Mouse (Mus musculus): ENCODE data around the gene Enpp5.

DNA sequence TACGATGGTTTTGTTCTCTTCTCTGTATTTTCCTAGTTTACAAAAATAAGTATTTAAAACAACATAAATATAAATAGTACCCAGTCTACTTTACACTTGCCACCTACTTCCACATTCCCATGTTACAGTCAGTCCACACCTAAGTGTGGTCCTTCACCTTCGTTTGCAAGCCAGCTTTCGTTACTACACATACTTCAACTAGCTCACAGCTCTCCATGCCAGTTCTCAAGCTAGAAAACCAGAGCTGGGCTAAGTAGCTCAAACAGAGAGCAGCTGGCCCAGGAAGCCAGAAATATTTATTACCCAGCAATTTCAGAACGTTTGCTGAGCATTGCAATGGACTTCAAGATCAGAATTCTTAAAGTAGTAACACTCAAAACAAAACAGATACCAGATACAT is 21.9 kb downstream of the Enpp5 start:
- no peak for TF ChIP-seq CTCF (conservative IDR thresholded peaks at IDR 0.05; ENCODE audit: low read length)
- TF ChIP-seq POU5F1 (IDR thresholded peaks at IDR 0.05; ENCODE audit: borderline replicate concordance, low read length): no peak
- TF ChIP-seq NANOG (IDR thresholded peaks at IDR 0.05; ENCODE audit: borderline replicate concordance, low read length): no peak
